Mouse (Mus musculus): ENCODE data around the gene Cacna1c.

DNA sequence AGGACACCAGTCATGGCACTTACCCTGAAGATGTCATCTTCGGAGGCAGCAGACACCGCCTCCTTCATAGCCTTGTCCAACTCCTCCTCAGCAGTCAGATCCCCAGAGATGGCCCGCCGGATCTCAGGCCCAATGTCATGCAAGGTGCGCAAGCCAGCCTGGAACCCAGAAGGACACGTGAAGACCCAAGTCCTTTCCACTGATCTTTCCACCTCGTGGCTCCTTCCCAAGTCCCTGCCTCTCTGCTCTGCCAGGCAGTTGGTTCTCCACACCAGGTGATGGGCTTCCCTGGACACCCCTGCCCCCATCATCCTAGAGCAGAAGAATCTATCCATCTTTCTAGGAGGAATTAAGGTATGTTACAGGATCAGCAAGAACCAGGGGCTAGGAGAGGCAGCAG is 592.4 kb downstream of the Cacna1c start:
- TF ChIP-seq POLR2AphosphoS2 (IDR thresholded peaks at IDR 0.05; ENCODE audit: insufficient read length, low read depth): no peak
- no peak for TF ChIP-seq POLR2A (IDR thresholded peaks at IDR 0.05; ENCODE audit: insufficient read length, low read depth)
- TF ChIP-seq TCF12 (IDR thresholded peaks at IDR 0.05; ENCODE audit: insufficient read depth, poor library complexity, severe bottlenecking): no peak
- no peak for TF ChIP-seq MAX (IDR thresholded peaks at IDR 0.05; ENCODE audit: low read depth)
- TF ChIP-seq E2F4 (IDR thresholded peaks at IDR 0.05; ENCODE audit: insufficient read depth): no peak
- TF ChIP-seq MYOG (IDR thresholded peaks at IDR 0.05; ENCODE audit: control insufficient read depth in 1 of 3, insufficient read depth in 1 of 3, insufficient read length in 2 of 3, low read depth in 2 of 3): no peak
- TF ChIP-seq USF1 (IDR thresholded peaks at IDR 0.05; ENCODE audit: low read depth): no peak
- TF ChIP-seq CEBPB (IDR thresholded peaks at IDR 0.05; ENCODE audit: insufficient read depth, poor library complexity, severe bottlenecking): no peak

Measured in myocyte (in vitro differentiated cells).